Mouse (Mus musculus): Measurements from ENCODE around the gene Smim4.

Gene Smim4

DNA sequence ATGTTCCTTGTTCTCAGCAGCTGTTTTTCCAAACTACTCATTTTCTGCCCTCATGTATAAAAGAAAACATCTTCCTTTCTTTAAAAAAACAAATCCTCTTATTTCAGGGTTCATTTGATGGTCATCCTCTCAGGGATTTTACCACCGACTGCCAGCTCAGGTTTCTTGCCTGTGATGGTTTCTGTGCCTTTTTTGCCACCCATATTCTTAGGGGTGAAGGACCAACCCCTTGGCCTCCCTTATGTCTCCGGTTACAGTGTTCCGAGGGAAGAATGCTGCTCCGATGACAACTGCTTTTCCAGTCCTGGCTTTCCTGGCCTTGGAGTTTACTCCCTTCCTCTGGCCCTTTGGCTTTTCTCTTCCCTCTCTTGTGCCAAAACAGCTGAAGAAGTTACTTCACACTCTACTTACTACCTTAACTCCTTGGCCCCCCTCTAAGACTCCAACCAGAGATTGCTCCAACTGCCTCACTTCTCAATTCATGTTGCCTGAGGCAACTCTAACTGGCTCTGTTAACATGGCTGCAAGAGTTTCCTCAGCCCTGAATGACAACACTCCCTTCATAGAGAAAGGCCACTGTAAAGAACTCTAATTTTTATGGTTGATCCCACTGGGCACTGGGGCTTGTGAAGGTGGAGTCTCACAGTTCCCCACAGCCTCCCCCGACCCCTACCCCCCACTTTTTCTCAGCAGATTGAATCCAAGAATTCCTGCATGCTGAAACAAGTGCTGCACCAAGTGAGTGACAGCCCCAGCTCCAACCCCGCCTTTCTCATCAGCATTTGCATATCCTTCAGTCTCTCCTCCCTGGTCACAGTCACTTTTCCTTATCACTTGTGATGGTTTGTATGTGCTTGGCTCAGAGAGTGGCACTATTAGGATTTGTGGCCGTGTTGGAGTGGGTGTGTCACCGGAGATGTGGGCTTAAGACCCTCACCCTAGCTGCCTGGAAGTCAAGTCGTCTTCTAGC lies 3.4 kb downstream of the Smim4 start:
- DNase-seq (ENCODE audit: low read depth, low spot score): no peak

DNA sequence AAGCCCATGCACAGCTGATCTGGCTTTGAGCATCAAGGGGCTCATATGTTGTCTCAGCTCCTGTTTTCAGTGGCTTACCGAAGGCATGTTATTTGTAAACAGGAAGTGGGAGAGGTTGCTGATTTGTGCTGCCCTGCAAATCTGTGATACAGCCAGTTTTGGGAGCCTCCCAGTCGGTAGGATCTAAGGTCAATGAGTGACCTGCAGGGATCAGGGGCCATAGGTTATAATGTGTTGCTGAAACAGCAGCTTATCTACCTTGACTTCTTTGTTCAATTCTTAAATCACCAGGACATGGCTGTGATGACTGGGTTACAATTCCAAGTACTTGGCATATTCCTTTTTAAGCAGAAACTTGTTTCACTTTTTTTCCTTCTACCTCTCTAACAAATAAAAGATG lies 13.2 kb downstream of the Smim4 start:
- no peak for DNase-seq (ENCODE audit: low read depth, low spot score)

GRCm38 (mm10) chr14:31114011-31114410 lies 14.7 kb downstream of the Smim4 start:
- no peak for DNase-seq (ENCODE audit: low read depth, low spot score)

DNA sequence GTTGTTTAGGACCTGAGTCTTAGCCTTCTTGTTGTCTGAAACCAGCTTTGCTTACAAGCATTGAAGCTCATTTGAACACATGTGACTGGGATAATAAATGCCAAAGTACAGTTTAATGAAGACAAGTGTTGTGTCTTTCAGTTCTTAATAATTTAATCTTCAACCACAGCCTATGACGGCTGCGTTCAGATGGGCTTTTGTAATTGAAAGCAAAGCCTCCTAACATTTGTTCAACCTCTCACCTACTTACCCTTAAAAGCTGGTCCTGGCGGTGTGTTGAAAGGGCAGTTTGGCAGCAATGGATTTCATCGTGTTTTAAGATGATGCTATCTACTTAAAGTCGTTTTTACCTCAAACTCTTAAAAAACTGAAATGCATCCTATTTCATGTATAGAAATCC lies 16.6 kb downstream of the Smim4 start:
- no peak for DNase-seq (ENCODE audit: low read depth, low spot score)

DNA sequence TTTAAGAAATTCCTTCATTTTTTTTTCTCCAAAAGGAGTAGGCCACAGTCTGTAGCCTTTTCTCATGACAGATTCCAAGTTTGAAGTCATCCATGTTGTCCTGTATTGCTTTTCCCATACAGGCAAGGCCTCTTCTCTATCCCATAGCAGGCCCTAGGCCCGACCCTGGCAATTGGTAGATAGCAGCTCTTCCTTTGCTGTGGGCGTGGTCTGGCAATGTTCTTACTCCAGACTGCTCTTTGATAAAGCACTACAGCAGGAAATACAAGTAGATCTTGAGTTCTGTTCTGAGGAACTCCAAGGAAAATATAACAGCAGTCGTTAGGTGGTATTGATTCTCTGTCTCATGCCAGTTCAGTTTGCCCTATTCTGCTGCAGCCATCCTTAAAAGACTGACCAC lies 18.1 kb downstream of the Smim4 start:
- no peak for DNase-seq (ENCODE audit: low read depth, low spot score)

- DNase-seq (ENCODE audit: low read depth, low spot score): no peak
Observed at GRCm38 (mm10) chr14:31105156-31105555, 23.6 kb downstream of the Smim4 start.

DNA sequence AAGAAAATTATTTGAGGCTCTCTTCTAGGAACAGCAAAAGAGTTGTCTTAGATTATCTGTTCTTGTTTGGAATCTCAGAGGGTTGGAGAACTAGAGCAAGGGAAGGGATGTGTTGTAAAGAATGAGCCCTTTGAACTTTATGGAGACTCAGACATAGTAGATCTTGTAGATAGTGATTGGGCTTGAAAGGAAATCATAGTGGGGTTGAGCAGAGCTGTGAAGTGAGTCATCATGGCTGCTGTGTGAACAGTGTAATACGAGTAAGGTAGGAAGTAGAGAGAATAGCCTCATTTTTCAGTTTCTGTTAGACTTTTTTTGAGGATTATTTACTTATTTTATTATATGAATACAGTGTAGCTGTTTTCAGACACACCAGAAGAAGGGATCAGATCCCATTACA lies 38.8 kb downstream of the Smim4 start:
- DNase-seq (ENCODE audit: low read depth, low spot score): peak; percentile 13

DNA sequence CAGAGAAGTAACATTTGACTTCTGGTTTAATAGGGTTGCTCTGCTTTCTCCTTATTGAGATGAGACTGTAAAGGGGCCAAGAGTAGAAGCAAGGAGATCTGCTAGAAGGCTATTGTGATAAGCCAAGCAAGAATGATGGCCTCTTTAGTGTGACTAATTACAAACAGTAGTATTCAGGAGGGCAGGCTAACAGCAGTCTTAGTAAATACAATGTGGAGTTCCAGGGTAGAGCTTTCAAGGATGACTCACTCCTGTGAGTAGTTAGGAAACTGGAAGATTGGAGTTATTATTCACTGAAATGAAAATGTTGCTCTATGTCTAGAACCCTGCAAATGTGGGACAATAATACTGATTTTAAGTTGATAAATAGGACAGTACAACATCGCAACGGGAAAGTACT lies 40.2 kb downstream of the Smim4 start:
- DNase-seq (ENCODE audit: low read depth, low spot score): no peak

- DNase-seq (ENCODE audit: low read depth, low spot score): no peak
Observed at GRCm38 (mm10) chr14:31087433-31087832, 41.3 kb downstream of the Smim4 start.

GRCm38 (mm10) chr14:31081147-31081546 lies 47.6 kb downstream of the Smim4 start:
- DNase-seq (ENCODE audit: low read depth, low spot score): no peak

DNA sequence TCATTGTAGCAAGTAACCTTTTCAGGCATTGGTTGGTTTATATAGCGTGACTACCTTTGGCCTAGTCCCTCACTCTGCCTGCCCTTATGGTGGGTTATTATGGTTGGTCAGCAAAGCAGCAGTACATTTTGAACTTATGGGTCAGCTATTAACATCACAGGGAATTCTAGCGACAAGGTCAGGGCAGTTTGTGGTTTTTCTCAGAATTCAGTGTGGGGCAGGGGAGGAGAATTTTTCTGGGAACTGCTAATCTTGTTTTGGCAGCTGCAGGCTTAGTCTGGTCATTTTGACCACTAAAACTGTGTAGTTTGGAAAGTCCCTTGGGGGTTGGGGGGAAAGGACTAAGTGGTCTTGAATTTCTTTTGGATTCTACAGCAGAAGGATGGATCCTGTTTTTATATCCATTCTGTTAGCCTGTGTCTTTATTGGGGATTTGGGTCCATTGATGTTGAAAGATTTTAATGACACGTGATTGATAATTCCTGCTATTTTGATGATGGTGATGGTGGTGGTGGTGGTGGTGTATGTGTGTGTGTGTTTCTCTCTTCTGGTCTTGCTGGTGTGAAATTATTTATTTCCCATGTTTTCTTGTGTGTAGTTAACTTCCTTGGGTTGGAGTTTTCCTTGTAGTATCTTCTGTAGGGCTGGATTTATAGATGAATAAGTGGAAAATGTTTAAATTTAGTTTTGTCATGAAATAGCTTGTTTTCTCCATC lies 49.3 kb downstream of the Smim4 start:
- DNase-seq (ENCODE audit: low read depth, low spot score): no peak

DNA sequence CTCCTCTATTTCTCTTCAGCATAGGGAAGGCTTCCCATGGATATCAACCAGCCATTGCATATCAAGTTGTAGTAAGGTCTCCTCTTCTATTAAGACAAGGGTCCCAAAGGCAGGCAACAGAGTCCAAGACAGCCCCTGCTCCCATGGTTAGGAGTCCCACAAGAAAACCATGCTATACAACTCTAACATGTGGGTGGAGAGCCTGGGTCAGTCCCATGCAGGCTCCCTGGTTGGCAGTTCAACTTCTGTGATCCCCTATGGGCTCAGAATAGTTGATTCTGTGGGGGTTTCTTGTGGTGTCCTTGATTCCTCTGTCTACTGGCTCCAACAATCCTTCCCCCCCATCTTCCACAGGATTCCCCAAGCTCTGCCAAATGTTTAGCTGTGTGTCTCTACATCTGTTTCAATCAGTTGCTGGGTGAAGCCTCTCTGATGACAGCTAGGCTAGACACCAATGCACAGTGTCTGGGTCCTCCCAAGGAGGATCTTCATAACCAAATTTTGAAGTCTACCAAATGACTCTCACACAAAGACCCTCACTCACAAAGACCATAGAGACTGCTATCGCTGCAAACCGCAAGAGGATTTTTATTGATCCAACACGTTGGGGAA lies 50.1 kb downstream of the Smim4 start:
- DNase-seq (ENCODE audit: low read depth, low spot score): no peak

DNA sequence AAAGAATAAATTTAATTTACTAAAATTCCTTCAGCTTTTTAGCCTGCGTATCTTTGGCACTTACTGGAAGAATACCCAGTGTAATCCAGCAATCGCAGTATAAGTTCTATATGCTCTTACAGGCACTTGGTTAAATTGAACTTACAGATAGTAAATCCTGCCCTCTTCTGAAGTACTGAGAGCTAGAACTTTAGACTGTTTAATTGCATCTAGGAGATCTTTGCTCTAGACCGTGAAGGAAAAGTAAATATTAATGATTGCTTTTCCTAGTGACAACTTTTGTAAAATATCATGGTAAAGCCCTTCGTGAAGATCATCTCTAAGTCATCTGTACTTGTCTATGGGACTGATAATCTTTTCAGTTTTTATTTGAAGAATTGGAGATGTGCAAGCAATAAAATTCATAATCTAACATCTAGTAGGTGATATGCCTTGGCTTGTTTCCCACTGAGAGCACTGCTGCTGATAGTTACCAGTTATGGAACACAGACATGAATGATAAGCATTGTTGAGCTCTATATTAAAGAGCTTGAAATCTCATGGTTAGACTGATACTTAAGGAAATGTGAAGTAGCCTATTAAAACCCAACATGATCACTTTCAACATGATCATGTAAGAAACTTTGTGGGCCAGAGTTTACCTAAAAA lies 59.5 kb downstream of the Smim4 start:
- no peak for DNase-seq (ENCODE audit: low read depth, low spot score)

DNA sequence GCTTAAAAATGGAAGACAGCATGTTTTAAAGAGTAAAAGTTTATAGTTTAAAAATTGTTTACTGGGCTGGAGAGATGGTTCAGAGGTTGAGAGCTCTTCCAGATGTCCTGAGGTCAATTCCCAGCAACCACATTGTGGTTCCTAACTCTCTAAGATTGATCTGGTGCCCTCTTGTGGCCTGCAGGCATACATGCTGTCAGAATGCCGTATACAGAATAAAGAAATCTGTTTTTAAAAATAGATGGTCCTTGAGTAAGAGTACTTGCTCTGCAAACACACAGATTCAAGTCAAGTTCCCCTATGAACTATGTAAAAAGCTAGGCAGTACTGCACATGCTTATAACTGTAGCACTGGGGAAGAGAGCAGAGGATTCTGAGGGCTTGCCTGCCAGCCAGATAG lies 66.5 kb downstream of the Smim4 start:
- DNase-seq (ENCODE audit: low read depth, low spot score): peak; percentile 4

- DNase-seq (ENCODE audit: low read depth, low spot score): no peak
Observed at GRCm38 (mm10) chr14:31045817-31046216, 82.9 kb downstream of the Smim4 start.

- DNase-seq (ENCODE audit: low read depth, low spot score): no peak
Observed at GRCm38 (mm10) chr14:31045296-31045695, 83.5 kb downstream of the Smim4 start.
